Mouse (Mus musculus) kidney, embryonic 14.5 days (tissue): Measurements from ENCODE around the gene Gm13178. TPM values are rescaled to one million over a fixed set of nuclear protein-coding genes. Genes with fewer than 3 reads are reported as not detected.

ENCODE experiments used
- ATAC-seq: fragments of 200-750 bp; cut with Nextera tagmentation; 2 replicates; pipeline ENCODE4 v1.8.0; 2017; ENCODE audit warnings: moderate number of reproducible peaks, mild to moderate bottlenecking, moderate TSS enrichment, moderate library complexity; ENCODE audit not compliant: low FRiP score, low TSS enrichment
- H3K27ac ChIP-seq: fragments of 300-500 bp; sonication (generic); 2 replicates; pipeline ENCODE4 v1.5.1; 2014; ENCODE audit warnings: low read depth, mild to moderate bottlenecking, low read length, moderate library complexity, mixed read lengths
- H3K27me3 ChIP-seq: fragments of 300-500 bp; sonication (generic); 2 replicates; pipeline ENCODE4 v1.6.1; 2014; ENCODE audit warnings: mild to moderate bottlenecking, low read length; ENCODE audit not compliant: control insufficient read depth, insufficient read depth
- H3K36me3 ChIP-seq: fragments of 300-500 bp; sonication (generic); 2 replicates; pipeline ENCODE4 v1.6.1; 2014; ENCODE audit warnings: low read length, mixed read lengths; ENCODE audit not compliant: control insufficient read depth, insufficient read depth
- H3K4me1 ChIP-seq: fragments of 300-500 bp; sonication (generic); 2 replicates; pipeline ENCODE4 v1.6.1; 2014; ENCODE audit warnings: low read length, mixed read lengths; ENCODE audit not compliant: control insufficient read depth, insufficient read depth
- H3K4me2 ChIP-seq: fragments of 300-500 bp; sonication (generic); replicated peaks from 2 replicates; pipeline ENCODE4 v1.6.1; 2014; ENCODE audit warnings: low read depth, mild to moderate bottlenecking, low read length
- H3K4me3 ChIP-seq: fragments of 300-500 bp; sonication (generic); 2 replicates; pipeline ENCODE4 v1.5.1; 2014; ENCODE audit warnings: mild to moderate bottlenecking, low read length
- H3K9ac ChIP-seq: fragments of 300-500 bp; sonication (generic); 2 replicates; pipeline ENCODE4 v1.6.1; 2014; ENCODE audit warnings: low read depth, mild to moderate bottlenecking, low read length, moderate library complexity
- H3K9me3 ChIP-seq: fragments of 300-500 bp; sonication (generic); 2 replicates; pipeline ENCODE4 v1.6.1; 2016; ENCODE audit warnings: low read length; ENCODE audit not compliant: control insufficient read depth
- WGBS: fragments of 180-500 bp; shearing (Covaris S2); extraction: QIAGEN DNeasy Blood & Tissue Kit; methylation state at CpG from one replicate; pipeline ENCODE4 v1.1.7; 2014; 5-methylcytosine and 5-hydroxymethylcytosine counted together
- polyA plus RNA-seq: library from polyadenylated mRNA; unstranded; fragments of >200 nt; fragmentation: Nextera tagmentation; extraction: Ambion mirVana; gene quantifications from 2 replicates; pipeline ENCODE4 v1.2.1, GENCODE M21; 2014

Gm13178 gene
- polyA plus RNA-seq = not detected in 2 replicates

- Histone ChIP-seq H3K27ac (no peak within 1 kb of the TSS), H3K4me2 (no peak within 1 kb of the TSS), H3K36me3 (no peaks in the 10 kb centered on the region), H3K27me3 (no peaks in the 10 kb centered on the region), H3K4me3 (no peak within 1 kb of the TSS), H3K9ac (no peak within 1 kb of the TSS), H3K4me1 (no peaks in the 10 kb centered on the region), H3K9me3 (no peaks in the 10 kb centered on the region)
- no peak for ATAC-seq
- WGBS = 88% methylated on average over 1 of the region's 1 CpGs
Measured at GRCm38 (mm10) chr4:144721304-144721703, at the start of gene Gm13178. TSS of gene Gm13178 (minus strand) at chr4:144721404.

GRCm38 (mm10) chr4:144765722-144766121, 44.5 kb upstream of the Gm13178 start:
- no peaks in the 10 kb centered on the region for H3K9me3 ChIP-seq
- H3K4me3 ChIP-seq = no peak overlapping the region
- no peaks in the 10 kb centered on the region for H3K27me3 ChIP-seq
- H3K4me1 ChIP-seq = no peaks in the 10 kb centered on the region
- no peak for ATAC-seq
- H3K36me3 ChIP-seq = no peaks in the 10 kb centered on the region
- H3K4me2 ChIP-seq = no peak overlapping the region
- no peak overlapping the region for H3K9ac ChIP-seq
- no peak overlapping the region for H3K27ac ChIP-seq
- 27% methylated on average over 2 of the region's 2 CpGs for WGBS

- no peak for ATAC-seq
- Histone ChIP-seq H3K4me1 (no peaks in the 10 kb centered on the region), H3K27me3 (no peaks in the 10 kb centered on the region), H3K4me2 (no peak overlapping the region), H3K27ac (no peak overlapping the region), H3K9ac (no peak overlapping the region), H3K36me3 (no peaks in the 10 kb centered on the region), H3K9me3 (no peaks in the 10 kb centered on the region), H3K4me3 (no peak overlapping the region)
- 6% methylated on average over 1 of the region's 1 CpGs for WGBS
Measured at GRCm38 (mm10) chr4:144749139-144749538, 27.9 kb upstream of the Gm13178 start.

- no peak overlapping the region for H3K27ac ChIP-seq
- H3K9ac ChIP-seq = no peak overlapping the region
- no peak overlapping the region for H3K4me3 ChIP-seq
- no peaks in the 10 kb centered on the region for H3K36me3 ChIP-seq
- no peaks in the 10 kb centered on the region for H3K27me3 ChIP-seq
- no peaks in the 10 kb centered on the region for H3K9me3 ChIP-seq
- WGBS = 96% methylated on average over 1 of the region's 1 CpGs
- no peak for ATAC-seq
- H3K4me1 ChIP-seq = no peaks in the 10 kb centered on the region
- no peak overlapping the region for H3K4me2 ChIP-seq
Measured at GRCm38 (mm10) chr4:144719691-144720090, 1.5 kb downstream of the Gm13178 start.

GRCm38 (mm10) chr4:144718288-144718687, 2.9 kb downstream of the Gm13178 start:
- H3K4me2 ChIP-seq = no peak overlapping the region
- no peak overlapping the region for H3K4me3 ChIP-seq
- H3K4me1 ChIP-seq = no peaks in the 10 kb centered on the region
- no peak for ATAC-seq
- H3K27me3 ChIP-seq = no peaks in the 10 kb centered on the region
- H3K36me3 ChIP-seq = no peaks in the 10 kb centered on the region
- H3K9ac ChIP-seq = no peak overlapping the region
- H3K27ac ChIP-seq = no peak overlapping the region
- WGBS = 78% methylated on average over 1 of the region's 1 CpGs
- no peaks in the 10 kb centered on the region for H3K9me3 ChIP-seq

GRCm38 (mm10) chr4:144686268-144686667, 34.9 kb downstream of the Gm13178 start, which contains the start of gene Gm436:
TSS of gene Gm436 (minus strand) at chr4:144686368.
- Histone ChIP-seq H3K4me3 (no peak within 1 kb of the TSS), H3K27me3 (no peaks in the 10 kb centered on the region), H3K4me2 (no peak within 1 kb of the TSS), H3K27ac (no peak within 1 kb of the TSS), H3K4me1 (no peaks in the 10 kb centered on the region), H3K9ac (no peak within 1 kb of the TSS), H3K36me3 (no peaks in the 10 kb centered on the region), H3K9me3 (no peaks in the 10 kb centered on the region)
- ATAC-seq = no peak
- 64% methylated on average over 2 of the region's 2 CpGs for WGBS

Other genes with a start within 250 kb of the Gm13178 start
- not detected in 2 replicates for gene 9430007A20Rik, start 201.6 kb downstream of the Gm13178 start, polyA plus RNA-seq
- not detected in 2 replicates for gene Gm13124, start 156.3 kb downstream of the Gm13178 start, polyA plus RNA-seq
- gene Aadacl4, start 107.7 kb downstream of the Gm13178 start, polyA plus RNA-seq = not detected in 2 replicates
- gene Gm436, start 35.0 kb downstream of the Gm13178 start, polyA plus RNA-seq = not detected in 2 replicates
- gene Gm438, start 65.2 kb upstream of the Gm13178 start, polyA plus RNA-seq = not detected in 2 replicates
- gene Dhrs3, start 171.4 kb upstream of the Gm13178 start, polyA plus RNA-seq = 153 and 226 TPM in 2 replicates